Mouse (Mus musculus): ENCODE data around the gene Kcna2.

DNA sequence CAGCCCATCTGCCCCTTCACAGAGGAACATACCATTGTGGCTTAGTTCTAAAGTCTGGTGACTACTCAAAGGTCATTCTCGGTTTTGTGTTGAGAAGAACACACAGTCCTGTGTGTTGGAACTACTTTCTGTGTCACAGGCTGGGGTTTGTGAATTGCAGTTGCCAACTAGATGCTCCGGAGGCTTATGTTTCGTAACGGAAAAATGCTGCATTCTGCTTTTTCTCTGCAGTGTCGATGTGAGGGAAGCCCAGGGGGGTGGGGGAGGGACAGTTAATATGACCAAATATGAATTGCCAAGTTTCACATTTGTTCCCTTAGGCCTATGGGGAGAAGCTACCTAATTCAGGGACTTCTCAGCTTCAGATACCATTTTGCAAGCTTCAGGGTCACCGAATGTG, 5.0 kb downstream of the Kcna2 start:
- TF ChIP-seq POLR2A (IDR thresholded peaks at IDR 0.05; ENCODE audit: insufficient read depth, low read depth, low read length) (no peak), CTCF (IDR thresholded peaks at IDR 0.05; ENCODE audit: insufficient read depth, low read depth, low read length) (no peak)

All from olfactory bulb, adult 2 months (tissue).